Mouse (Mus musculus): Measurements from ENCODE around the gene Abl1. TPM values are rescaled to one million over a fixed set of nuclear protein-coding genes. Genes with fewer than 3 reads are reported as not detected.

The Abl1 gene
- total RNA-seq, 2 experiments from 2014 or later: 43.1 to 45.7 TPM

DNA sequence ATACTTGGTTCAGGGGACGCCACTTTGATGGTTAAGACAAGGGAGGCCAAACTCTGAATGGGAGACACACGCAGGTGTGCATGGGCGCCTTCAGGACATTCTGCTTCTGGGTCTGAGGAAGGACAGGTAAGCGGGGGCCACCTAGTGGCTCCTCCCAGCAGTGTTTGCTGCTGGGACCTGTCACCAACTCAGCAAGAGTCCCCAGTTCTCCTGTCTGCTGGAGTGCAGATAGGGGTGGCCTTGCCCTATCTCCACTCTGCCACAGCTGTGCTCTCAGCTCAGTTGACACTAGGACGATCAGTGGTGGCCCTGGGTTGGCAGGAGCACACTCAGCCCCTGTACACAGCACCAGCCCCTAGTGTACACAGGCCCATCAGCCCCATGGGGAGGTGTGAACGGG lies 159.7 kb downstream of the Abl1 start:
- intact Hi-C loops (cut with DNase I): loop anchor here (5.0 kb wide), 1 partner anchor 61 kb away; no protein-coding TSS in a partner anchor
- peak in 1 of 2 experiments; percentile 27 for DNase-seq

DNA sequence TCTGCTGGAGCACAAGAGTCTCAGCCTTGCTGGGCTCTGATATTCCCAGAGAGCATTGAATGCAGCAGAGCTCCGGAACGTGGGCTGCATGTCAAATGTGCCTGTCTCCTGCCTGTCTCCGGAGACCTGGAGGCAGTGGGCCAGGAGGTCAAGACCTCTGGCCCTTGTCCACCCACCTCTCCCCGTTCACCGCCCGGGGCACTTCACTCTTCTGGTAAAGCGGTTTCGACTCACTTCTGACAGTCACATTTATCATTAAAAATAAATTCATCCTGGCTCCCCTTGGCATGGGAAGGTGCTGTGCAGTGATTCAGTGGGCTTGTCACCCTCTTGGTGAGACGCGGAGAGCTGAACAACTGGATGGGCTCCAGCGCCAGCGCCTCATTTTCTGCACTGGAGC lies 162.0 kb downstream of the Abl1 start:
- intact Hi-C loops (cut with DNase I): no loop called here

More for the DNA sequence above, 162.0 kb downstream of the Abl1 start:
- no peak for DNase-seq

Other genes with a start within 250 kb of the Abl1 start
- gene Ass1, start 218.2 kb upstream of the Abl1 start, total RNA-seq (2021): 1 to 10 TPM; 3.1 to 3.7 TPM
- gene Fubp3, start 115.7 kb upstream of the Abl1 start, total RNA-seq (2021): 10 to 100 TPM; 21.0 to 24.1 TPM
- gene Prdm12, start 48.3 kb upstream of the Abl1 start, total RNA-seq (2021): not detected
- 1 to 10 TPM; 9.1 to 9.2 TPM for gene Exosc2, start 17.7 kb upstream of the Abl1 start, total RNA-seq (2021)
- gene Qrfp, start 122.2 kb downstream of the Abl1 start, total RNA-seq (2021): not detected
- under 1 TPM in 1 of 2 experiments, not detected in 1; 0.05 TPM for gene Fibcd1, start 157.6 kb downstream of the Abl1 start, total RNA-seq (2021)
- 1 to 10 TPM in 1 of 2 experiments, under 1 TPM in 1; 0.85 to 1.3 TPM for gene Lamc3, start 198.9 kb downstream of the Abl1 start, total RNA-seq (2021)

All from heart, postnatal 14 days (tissue).